Mouse (Mus musculus): ENCODE data around the gene Tnfrsf13c. TPM values are rescaled to one million over a fixed set of nuclear protein-coding genes. Genes with fewer than 3 reads are reported as not detected.

Gene Tnfrsf13c
- polyA plus RNA-seq, 1 experiment from 2014 or later = 0.08 TPM

GRCm38 (mm10) chr15:82211911-82212751 is 12.0 kb downstream of the Tnfrsf13c start:
- Histone ChIP-seq H3K9ac (peak overlapping the region; percentile 12), H3K4me2 (peak overlapping the region; percentile 69), H3K27ac (no peak overlapping the region), H3K4me1 (peaks cover 34% of the 10 kb centered on the region), H3K4me3 (peak overlapping the region; percentile 37), H3K27me3 (replicated peaks) (peaks cover 67% of the 10 kb centered on the region), H3K36me3 (replicated peaks) (no peaks in the 10 kb centered on the region), H3K9me3 (no peaks in the 10 kb centered on the region)
- peak; percentile 58 for ATAC-seq (replicated peaks)
- WGBS = under 1% methylated on average over 102 of the region's 112 CpGs

- peaks cover 36% of the 10 kb centered on the region for H3K4me1 ChIP-seq
- WGBS = 2% methylated on average over 10 of the region's 11 CpGs
- H3K9me3 ChIP-seq = no peaks in the 10 kb centered on the region
- peak overlapping the region; percentile 37 for H3K4me3 ChIP-seq
- H3K36me3 ChIP-seq (replicated peaks) = no peaks in the 10 kb centered on the region
- H3K27ac ChIP-seq = no peak overlapping the region
- H3K9ac ChIP-seq = no peak overlapping the region
- peaks cover 73% of the 10 kb centered on the region for H3K27me3 ChIP-seq (replicated peaks)
- no peak for ATAC-seq (replicated peaks)
- H3K4me2 ChIP-seq = peak overlapping the region; percentile 69
These were observed 12.9 kb downstream of the Tnfrsf13c start for GRCm38 (mm10) chr15:82211281-82211680.

GRCm38 (mm10) chr15:82210801-82211200 is 13.4 kb downstream of the Tnfrsf13c start:
- no peak for ATAC-seq (replicated peaks)
- no peak overlapping the region for H3K27ac ChIP-seq
- H3K4me1 ChIP-seq = peaks cover 37% of the 10 kb centered on the region
- no peaks in the 10 kb centered on the region for H3K36me3 ChIP-seq (replicated peaks)
- H3K9ac ChIP-seq = no peak overlapping the region
- H3K27me3 ChIP-seq (replicated peaks) = peaks cover 78% of the 10 kb centered on the region
- no peaks in the 10 kb centered on the region for H3K9me3 ChIP-seq
- no peak overlapping the region for H3K4me3 ChIP-seq
- 47% methylated on average over 1 of the region's 1 CpGs for WGBS
- no peak overlapping the region for H3K4me2 ChIP-seq

GRCm38 (mm10) chr15:82209295-82210050 is 14.7 kb downstream of the Tnfrsf13c start:
- Histone ChIP-seq H3K4me2 (no peak overlapping the region), H3K27me3 (replicated peaks) (peaks cover 71% of the 10 kb centered on the region), H3K36me3 (replicated peaks) (no peaks in the 10 kb centered on the region; the same call in 1 of the 2 replicates), H3K4me3 (no peak overlapping the region), H3K4me1 (peaks cover 37% of the 10 kb centered on the region), H3K27ac (no peak overlapping the region), H3K9me3 (no peaks in the 10 kb centered on the region), H3K9ac (no peak overlapping the region)
- ATAC-seq (replicated peaks) = no peak
- WGBS = 79% methylated on average over 13 of the region's 13 CpGs

- WGBS = 84% methylated on average over 8 of the region's 8 CpGs
- Histone ChIP-seq H3K9me3 (no peaks in the 10 kb centered on the region), H3K4me1 (peaks cover 37% of the 10 kb centered on the region), H3K4me3 (no peak overlapping the region), H3K27me3 (replicated peaks) (peaks cover 64% of the 10 kb centered on the region), H3K9ac (no peak overlapping the region), H3K36me3 (replicated peaks) (peaks cover 8% of the 10 kb centered on the region), H3K27ac (no peak overlapping the region), H3K4me2 (no peak overlapping the region)
- ATAC-seq (replicated peaks) = no peak
These were observed 15.9 kb downstream of the Tnfrsf13c start for GRCm38 (mm10) chr15:82208307-82208706.

GRCm38 (mm10) chr15:82207504-82208219 is 16.5 kb downstream of the Tnfrsf13c start:
- Histone ChIP-seq H3K27ac (no peak overlapping the region), H3K4me3 (peak overlapping the region; percentile 2; the same call in 1 of the 2 replicates), H3K9ac (no peak overlapping the region), H3K4me2 (peak overlapping the region; percentile 19), H3K9me3 (no peaks in the 10 kb centered on the region), H3K27me3 (replicated peaks) (peaks cover 57% of the 10 kb centered on the region), H3K4me1 (peaks cover 35% of the 10 kb centered on the region), H3K36me3 (replicated peaks) (peaks cover 15% of the 10 kb centered on the region)
- 14% methylated on average over 30 of the region's 30 CpGs for WGBS
- ATAC-seq (replicated peaks) = no peak

GRCm38 (mm10) chr15:82207105-82207459 is 17.1 kb downstream of the Tnfrsf13c start:
- Histone ChIP-seq H3K4me2 (peak overlapping the region; percentile 19), H3K4me1 (peaks cover 29% of the 10 kb centered on the region)

GRCm38 (mm10) chr15:82206365-82207104 is 17.6 kb downstream of the Tnfrsf13c start:
- H3K9ac ChIP-seq = no peak overlapping the region
- 55% methylated on average over 9 of the region's 9 CpGs for WGBS
- no peaks in the 10 kb centered on the region for H3K9me3 ChIP-seq
- no peak overlapping the region for H3K27ac ChIP-seq
- H3K4me3 ChIP-seq = 0 out of 2 replicates have a peak overlapping the region, but pooled peaks have one; percentile 2
- H3K4me2 ChIP-seq = no peak overlapping the region
- peaks cover 23% of the 10 kb centered on the region for H3K4me1 ChIP-seq
- peaks cover 46% of the 10 kb centered on the region for H3K27me3 ChIP-seq (replicated peaks)
- H3K36me3 ChIP-seq (replicated peaks) = peaks cover 18% of the 10 kb centered on the region
- ATAC-seq (replicated peaks) = peak; percentile 69

More at GRCm38 (mm10) chr15:82207105-82207459, 17.1 kb downstream of the Tnfrsf13c start:
- H3K27ac ChIP-seq = no peak overlapping the region
- 17% methylated on average over 34 of the region's 34 CpGs for WGBS
- H3K9ac ChIP-seq = no peak overlapping the region
- peak overlapping the region; percentile 2; the same call in 1 of the 2 replicates for H3K4me3 ChIP-seq
- no peaks in the 10 kb centered on the region for H3K9me3 ChIP-seq
- peaks cover 52% of the 10 kb centered on the region for H3K27me3 ChIP-seq (replicated peaks)
- ATAC-seq (replicated peaks) = no peak
- peaks cover 15% of the 10 kb centered on the region for H3K36me3 ChIP-seq (replicated peaks)

- no peak for ATAC-seq (replicated peaks)
- H3K27me3 ChIP-seq (replicated peaks) = peaks cover 29% of the 10 kb centered on the region
- WGBS = 61% methylated on average over 10 of the region's 10 CpGs
These were observed 19.3 kb downstream of the Tnfrsf13c start for GRCm38 (mm10) chr15:82204680-82205371.

GRCm38 (mm10) chr15:82203611-82204351 is 20.4 kb downstream of the Tnfrsf13c start:
- Histone ChIP-seq H3K4me3 (no peak overlapping the region), H3K4me1 (peaks cover 21% of the 10 kb centered on the region), H3K27me3 (replicated peaks) (peaks cover 22% of the 10 kb centered on the region), H3K4me2 (no peak overlapping the region), H3K9ac (no peak overlapping the region), H3K9me3 (no peaks in the 10 kb centered on the region), H3K27ac (no peak overlapping the region), H3K36me3 (replicated peaks) (peaks cover 33% of the 10 kb centered on the region)
- ATAC-seq (replicated peaks) = no peak
- 61% methylated on average over 20 of the region's 20 CpGs for WGBS

More at GRCm38 (mm10) chr15:82204680-82205371, 19.3 kb downstream of the Tnfrsf13c start:
- peaks cover 21% of the 10 kb centered on the region for H3K4me1 ChIP-seq
- H3K4me3 ChIP-seq = no peak overlapping the region
- H3K9me3 ChIP-seq = no peaks in the 10 kb centered on the region
- H3K4me2 ChIP-seq = no peak overlapping the region
- no peak overlapping the region for H3K9ac ChIP-seq
- H3K36me3 ChIP-seq (replicated peaks) = peaks cover 23% of the 10 kb centered on the region
- H3K27ac ChIP-seq = no peak overlapping the region
